Mouse (Mus musculus) forebrain, embryonic 16.5 days (tissue): Measurements from ENCODE around the gene Rsph9. TPM values are rescaled to one million over a fixed set of nuclear protein-coding genes. Genes with fewer than 3 reads are reported as not detected.
A peak's percentile ranks its signal among the peaks of the same experiment; 100 is the strongest.

Experiments
- ATAC-seq: fragments of 200-750 bp; cut with Nextera tagmentation; 2 replicates; pipeline ENCODE4 v1.8.0; 2017; ENCODE audit warnings: mild to moderate bottlenecking, moderate library complexity
- H3K27ac ChIP-seq: fragments of 300-500 bp; sonication (generic); 2 replicates; pipeline ENCODE4 v1.5.1; 2014; ENCODE audit warnings: low read length, control low read depth
- H3K27me3 ChIP-seq: fragments of 300-500 bp; sonication (generic); replicated peaks from 2 replicates; pipeline ENCODE4 v1.6.1; 2014; ENCODE audit warnings: low read length; ENCODE audit not compliant: control insufficient read depth, insufficient read depth
- H3K36me3 ChIP-seq: fragments of 300-500 bp; sonication (generic); 2 replicates; pipeline ENCODE4 v1.6.1; 2014; ENCODE audit not compliant: control insufficient read depth, insufficient read depth
- H3K4me1 ChIP-seq: fragments of 300-500 bp; sonication (generic); replicated peaks from 2 replicates; pipeline ENCODE4 v1.6.1; 2014; ENCODE audit warnings: low read length; ENCODE audit not compliant: control insufficient read depth, insufficient read depth
- H3K4me2 ChIP-seq: fragments of 300-500 bp; sonication (generic); 2 replicates; pipeline ENCODE4 v1.6.1; 2014; ENCODE audit warnings: mild to moderate bottlenecking, low read length, control low read depth
- H3K4me3 ChIP-seq: fragments of 300-500 bp; sonication (generic); replicated peaks from 2 replicates; pipeline ENCODE4 v1.5.1; 2014; ENCODE audit warnings: mild to moderate bottlenecking, low read length, control low read depth
- H3K9ac ChIP-seq: fragments of 300-500 bp; sonication (generic); replicated peaks from 2 replicates; pipeline ENCODE4 v1.6.1; 2014; ENCODE audit warnings: low read depth, low read length, control low read depth
- H3K9me3 ChIP-seq: fragments of 300-500 bp; sonication (generic); 2 replicates; pipeline ENCODE4 v1.6.1; 2016; ENCODE audit warnings: low read length; ENCODE audit not compliant: control insufficient read depth
- WGBS: fragments of 180-500 bp; shearing (Covaris S2); extraction: QIAGEN DNeasy Blood & Tissue Kit; methylation state at CpG from one replicate; pipeline ENCODE4 v1.1.7; 2014; 5-methylcytosine and 5-hydroxymethylcytosine counted together
- polyA plus RNA-seq: library from polyadenylated mRNA; unstranded; fragments of >200 nt; fragmentation: Nextera tagmentation; extraction: Ambion mirVana; gene quantifications from 2 replicates; pipeline ENCODE4 v1.2.1, GENCODE M21; 2015

Rsph9 gene
- polyA plus RNA-seq, 1 experiment from 2014 or later, result 48.7 TPM

- no peaks in the 10 kb centered on the region for H3K9me3 ChIP-seq
- 88% methylated on average over 13 of the region's 13 CpGs for WGBS
- no peaks in the 10 kb centered on the region for H3K4me1 ChIP-seq
- H3K27ac ChIP-seq, result no peak overlapping the region
- no peak for ATAC-seq
- H3K9ac ChIP-seq, result no peak overlapping the region
- no peaks in the 10 kb centered on the region for H3K27me3 ChIP-seq
- no peak overlapping the region for H3K4me2 ChIP-seq
- no peak overlapping the region for H3K4me3 ChIP-seq
- H3K36me3 ChIP-seq, result peaks cover 5% of the 10 kb centered on the region; the same call in 1 of the 2 replicates
These were observed 26.2 kb downstream of the Rsph9 start for GRCm38 (mm10) chr17:46117623-46118422.

DNA sequence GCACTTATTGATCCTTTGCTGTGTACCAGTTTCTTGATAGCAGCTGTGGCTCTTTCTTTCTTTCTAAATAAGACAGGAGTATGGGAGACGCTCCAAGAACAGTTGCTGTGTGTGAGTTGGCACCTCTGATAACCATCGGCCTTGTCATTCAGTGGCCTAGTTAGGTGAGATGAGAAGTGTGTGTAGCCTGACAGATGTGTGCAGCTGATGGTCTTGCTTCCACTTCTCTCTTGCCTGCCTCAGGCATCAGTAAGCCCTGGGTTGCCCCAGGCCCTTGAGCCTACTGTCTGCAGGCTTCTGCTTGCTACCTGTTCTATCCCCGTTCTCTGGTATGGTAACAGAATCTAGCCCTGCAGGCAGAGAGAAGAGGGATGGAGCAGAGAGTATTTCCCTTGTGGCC, 27.1 kb downstream of the Rsph9 start:
- no peak for ATAC-seq
- Histone ChIP-seq H3K4me2 (no peak overlapping the region), H3K27me3 (no peaks in the 10 kb centered on the region), H3K9me3 (no peaks in the 10 kb centered on the region), H3K27ac (no peak overlapping the region), H3K36me3 (peaks cover 5% of the 10 kb centered on the region; the same call in 1 of the 2 replicates), H3K4me1 (peaks cover 3% of the 10 kb centered on the region; the same call in 1 of the 2 replicates), H3K9ac (no peak overlapping the region), H3K4me3 (no peak overlapping the region)
- 94% methylated on average over 3 of the region's 3 CpGs for WGBS

DNA sequence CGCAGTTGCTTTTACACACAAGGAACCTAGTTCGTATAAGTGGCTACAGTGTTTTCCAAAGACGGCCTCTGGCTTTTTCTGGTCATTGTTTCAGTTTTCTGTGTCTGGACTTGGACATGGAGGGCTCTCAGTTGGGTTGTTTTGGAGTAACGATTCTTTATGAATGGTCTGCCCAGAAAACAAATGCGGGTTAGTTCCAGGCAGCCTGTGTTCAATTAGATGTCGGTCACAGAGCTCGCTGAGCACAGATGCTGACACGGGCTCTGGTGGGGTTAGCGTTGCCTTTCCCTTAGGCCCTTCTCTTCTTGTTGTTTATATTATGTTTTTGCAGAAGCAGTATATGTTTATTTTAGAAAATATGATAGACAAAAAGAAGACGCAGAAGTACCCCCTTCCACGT, 27.9 kb downstream of the Rsph9 start:
- H3K9ac ChIP-seq, result no peak overlapping the region
- no peak for ATAC-seq
- no peak overlapping the region for H3K4me2 ChIP-seq
- 75% methylated on average over 11 of the region's 11 CpGs for WGBS
- peaks cover 10% of the 10 kb centered on the region for H3K4me1 ChIP-seq
- H3K9me3 ChIP-seq, result no peaks in the 10 kb centered on the region
- no peak overlapping the region for H3K4me3 ChIP-seq
- H3K27ac ChIP-seq, result no peak overlapping the region
- no peaks in the 10 kb centered on the region for H3K27me3 ChIP-seq
- peaks cover 5% of the 10 kb centered on the region; the same call in 1 of the 2 replicates for H3K36me3 ChIP-seq

DNA sequence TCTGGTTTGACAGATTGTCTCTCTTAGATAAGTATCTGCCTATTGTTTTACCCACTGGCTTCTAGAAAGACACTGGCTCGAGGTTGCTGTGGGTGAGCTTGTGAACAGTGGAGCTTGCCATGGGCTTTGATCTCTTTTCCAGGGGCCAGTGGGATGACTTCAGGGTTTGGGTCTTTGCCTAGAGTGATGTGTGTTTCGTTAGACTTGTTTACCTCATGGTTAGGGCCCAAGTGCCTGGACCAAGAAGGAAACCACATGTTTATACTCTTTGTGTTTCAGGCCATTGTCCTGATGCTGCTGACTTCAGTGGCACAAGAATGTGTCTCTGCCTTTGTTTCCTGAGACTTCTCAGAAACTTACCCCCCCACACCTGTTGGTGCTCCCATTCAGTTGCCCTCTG, 28.5 kb downstream of the Rsph9 start:
- Histone ChIP-seq H3K4me3 (no peak overlapping the region), H3K27me3 (no peaks in the 10 kb centered on the region), H3K36me3 (peaks cover 5% of the 10 kb centered on the region; the same call in 1 of the 2 replicates), H3K4me1 (peaks cover 10% of the 10 kb centered on the region), H3K27ac (no peak overlapping the region), H3K9ac (no peak overlapping the region), H3K9me3 (no peaks in the 10 kb centered on the region), H3K4me2 (no peak overlapping the region)
- WGBS, result 68% methylated on average over 2 of the region's 2 CpGs
- no peak for ATAC-seq

- peak within 1 kb of the TSS; percentile 84 for H3K27ac ChIP-seq
- peak within 1 kb of the TSS; percentile 81 for H3K9ac ChIP-seq
- peak; percentile 99 for ATAC-seq
- peaks cover 4% of the 10 kb centered on the region; the same call in 1 of the 2 replicates for H3K27me3 ChIP-seq
- H3K4me3 ChIP-seq, result peak within 1 kb of the TSS; percentile 76
- H3K36me3 ChIP-seq, result no peaks in the 10 kb centered on the region
- H3K9me3 ChIP-seq, result no peaks in the 10 kb centered on the region
- peaks cover 10% of the 10 kb centered on the region for H3K4me1 ChIP-seq
- 6% methylated on average over 38 of the region's 38 CpGs for WGBS
- peak within 1 kb of the TSS; percentile 83 for H3K4me2 ChIP-seq
These were observed 33.4 kb downstream of the Rsph9 start, which contains the start of gene Mrps18a for GRCm38 (mm10) chr17:46110402-46111289. Mrps18a (plus strand) TSS chr17:46110986.

- no peak overlapping the region for H3K4me3 ChIP-seq
- no peaks in the 10 kb centered on the region for H3K36me3 ChIP-seq
- peaks cover 4% of the 10 kb centered on the region; the same call in 1 of the 2 replicates for H3K27me3 ChIP-seq
- H3K9ac ChIP-seq, result no peak overlapping the region
- no peak overlapping the region for H3K27ac ChIP-seq
- 75% methylated on average over 4 of the region's 4 CpGs for WGBS
- peaks cover 10% of the 10 kb centered on the region for H3K4me1 ChIP-seq
- H3K9me3 ChIP-seq, result no peaks in the 10 kb centered on the region
- ATAC-seq, result no peak
- no peak overlapping the region for H3K4me2 ChIP-seq
These were observed 35.7 kb downstream of the Rsph9 start for GRCm38 (mm10) chr17:46108286-46108685.

- Histone ChIP-seq H3K4me3 (no peak overlapping the region), H3K27ac (no peak overlapping the region), H3K4me1 (no peaks in the 10 kb centered on the region), H3K4me2 (no peak overlapping the region), H3K36me3 (no peaks in the 10 kb centered on the region), H3K9ac (no peak overlapping the region), H3K27me3 (peaks cover 3% of the 10 kb centered on the region; the same call in 1 of the 2 replicates), H3K9me3 (no peaks in the 10 kb centered on the region)
- 57% methylated on average over 12 of the region's 12 CpGs for WGBS
- ATAC-seq, result no peak
These were observed 39.5 kb downstream of the Rsph9 start for GRCm38 (mm10) chr17:46104487-46104886.

DNA sequence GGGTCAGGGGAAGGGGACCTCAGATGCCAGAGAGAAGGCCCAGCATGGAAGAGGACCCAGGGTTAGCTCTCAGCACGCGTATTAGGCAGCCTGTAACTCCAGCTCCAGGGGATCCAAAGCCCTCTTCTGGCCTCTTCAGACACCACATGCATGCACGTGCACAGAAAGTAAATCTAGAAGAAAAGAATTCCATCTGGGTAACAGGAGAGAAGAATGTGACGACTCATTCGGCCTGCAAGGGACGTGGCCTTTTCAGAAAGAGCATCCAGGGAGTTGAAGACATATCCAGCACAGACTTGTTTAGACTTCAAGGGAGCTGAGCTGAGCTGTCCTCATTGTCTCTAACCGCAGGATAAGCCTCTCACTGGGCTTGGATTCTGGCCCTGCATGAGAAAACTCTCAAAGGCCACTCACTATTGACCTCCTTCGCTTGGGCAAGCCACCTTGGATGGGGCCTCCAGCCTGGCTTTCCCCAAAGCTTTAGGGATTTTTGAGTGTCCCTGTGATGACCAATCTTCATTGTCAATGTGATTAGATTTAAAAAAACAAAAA, 41.3 kb downstream of the Rsph9 start:
- H3K4me1 ChIP-seq, result no peaks in the 10 kb centered on the region
- H3K9me3 ChIP-seq, result no peaks in the 10 kb centered on the region
- H3K27ac ChIP-seq, result no peak overlapping the region
- 46% methylated on average over 8 of the region's 8 CpGs for WGBS
- H3K4me2 ChIP-seq, result no peak overlapping the region
- no peaks in the 10 kb centered on the region for H3K36me3 ChIP-seq
- no peak overlapping the region for H3K9ac ChIP-seq
- H3K27me3 ChIP-seq, result no peaks in the 10 kb centered on the region
- no peak overlapping the region for H3K4me3 ChIP-seq
- ATAC-seq, result no peak

DNA sequence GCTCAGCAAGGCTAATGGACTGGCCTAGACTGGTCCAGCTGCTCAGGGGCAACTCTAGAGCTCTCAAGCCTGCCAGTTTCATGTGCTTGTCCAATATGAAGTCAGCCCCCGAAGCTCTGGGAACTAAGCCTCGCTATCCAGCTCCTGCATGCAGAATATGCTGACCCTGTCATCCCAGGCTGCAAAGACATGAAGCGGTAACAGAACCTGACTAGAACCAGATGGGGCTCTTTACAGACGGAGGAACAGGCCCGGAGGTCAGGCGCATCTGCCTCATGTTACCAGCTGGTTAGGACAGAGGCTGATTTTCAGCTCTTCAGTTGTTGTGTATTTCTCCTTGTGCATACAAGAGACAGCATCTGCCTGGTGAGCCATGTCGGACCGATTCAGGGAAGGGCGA, 42.1 kb downstream of the Rsph9 start:
- ATAC-seq, result no peak
- WGBS, result 93% methylated on average over 9 of the region's 9 CpGs
- Histone ChIP-seq H3K27ac (no peak overlapping the region), H3K4me2 (no peak overlapping the region), H3K9me3 (no peaks in the 10 kb centered on the region), H3K9ac (no peak overlapping the region), H3K27me3 (no peaks in the 10 kb centered on the region), H3K4me1 (no peaks in the 10 kb centered on the region), H3K4me3 (no peak overlapping the region), H3K36me3 (no peaks in the 10 kb centered on the region)
